Comparison of ENCODE assay signal across 31 mouse cellular contexts in genomic region chr11:44204384-44204783, GRCm38 (mm10).
DNase-seq lines count a peak whose midpoint lies in the region; ATAC-seq lines count a peak whose summit lies in the region.
"Had no signal": no experiment of that assay in that cellular context is flagged by ENCODE, and none has a peak within 500 bp of the region (broad histone marks: within the 10 kb centered on the region; RNA-seq: fewer than 3 reads in every experiment).

No protein-coding gene starts in this region.

- no peaks in the 10 kb centered on the region for H3K4me1 ChIP-seq in hindbrain, embryonic 16.5 days (ENCODE audit: control insufficient read depth, insufficient read depth, low read depth, low read length)
- no peaks in the 10 kb centered on the region for H3K4me1 ChIP-seq in forebrain, embryonic 15.5 days
- H3K4me1 ChIP-seq: embryonic facial prominence, embryonic 10.5 days; embryonic facial prominence, embryonic 13.5 days; forebrain, embryonic 12.5 days; hindbrain, embryonic 12.5 days; hindbrain, embryonic 15.5 days; intestine, embryonic 15.5 days had no signal

- no peak overlapping the region for H3K4me2 ChIP-seq in hindbrain, embryonic 16.5 days (ENCODE audit: low read length)
- no peak overlapping the region for H3K4me2 ChIP-seq in forebrain, embryonic 15.5 days (replicated peaks)
- H3K4me2 ChIP-seq: embryonic facial prominence, embryonic 13.5 days; forebrain, embryonic 12.5 days; heart, embryonic 13.5 days; hindbrain, embryonic 12.5 days; hindbrain, embryonic 15.5 days; intestine, embryonic 15.5 days had no signal

- H3K27ac ChIP-seq in hindbrain, embryonic 16.5 days (ENCODE audit: low read depth, low read length), result no peak overlapping the region
- no peak overlapping the region for H3K27ac ChIP-seq in forebrain, embryonic 15.5 days (replicated peaks)
- H3K27ac ChIP-seq: embryonic facial prominence, embryonic 10.5 days; embryonic facial prominence, embryonic 13.5 days; forebrain, embryonic 12.5 days; gastrocnemius, adult 2 months; heart, embryonic 13.5 days; hindbrain, embryonic 12.5 days; hindbrain, embryonic 15.5 days; intestine, embryonic 15.5 days had no signal

- no peak overlapping the region for H3K9ac ChIP-seq in hindbrain, embryonic 16.5 days (ENCODE audit: low read depth, low read length)
- H3K9ac ChIP-seq in forebrain, embryonic 15.5 days (replicated peaks), result no peak overlapping the region
- H3K9ac ChIP-seq: embryonic facial prominence, embryonic 13.5 days; forebrain, embryonic 12.5 days; heart, embryonic 13.5 days; hindbrain, embryonic 12.5 days; hindbrain, embryonic 15.5 days; intestine, embryonic 15.5 days had no signal

- no peak overlapping the region for H3K4me3 ChIP-seq in hindbrain, embryonic 16.5 days (ENCODE audit: low read length)
- H3K4me3 ChIP-seq in forebrain, embryonic 15.5 days, result no peak overlapping the region
- H3K4me3 ChIP-seq: embryonic facial prominence, embryonic 10.5 days; embryonic facial prominence, embryonic 13.5 days; erythroblast, embryonic 14.5 days; forebrain, embryonic 12.5 days; gastrocnemius, adult 2 months; heart, embryonic 13.5 days; hindbrain, embryonic 12.5 days; hindbrain, embryonic 15.5 days; intestine, embryonic 15.5 days had no signal

- no peaks in the 10 kb centered on the region for H3K9me3 ChIP-seq in hindbrain, embryonic 16.5 days (ENCODE audit: control insufficient read depth, low read length)
- H3K9me3 ChIP-seq in forebrain, embryonic 15.5 days, result no peaks in the 10 kb centered on the region
- H3K9me3 ChIP-seq: embryonic facial prominence, embryonic 10.5 days; embryonic facial prominence, embryonic 13.5 days; forebrain, embryonic 12.5 days; G1E; heart, embryonic 13.5 days; hindbrain, embryonic 12.5 days; hindbrain, embryonic 15.5 days; intestine, embryonic 15.5 days had no signal

- no peaks in the 10 kb centered on the region for H3K27me3 ChIP-seq in hindbrain, embryonic 16.5 days (replicated peaks; ENCODE audit: control insufficient read depth, insufficient read depth, low read length)
- no peaks in the 10 kb centered on the region for H3K27me3 ChIP-seq in forebrain, embryonic 15.5 days
- H3K27me3 ChIP-seq: CH12.LX; embryonic facial prominence, embryonic 13.5 days; forebrain, embryonic 12.5 days; heart, embryonic 13.5 days; hindbrain, embryonic 12.5 days; hindbrain, embryonic 15.5 days; intestine, embryonic 15.5 days had no signal

- no peaks in the 10 kb centered on the region for H3K36me3 ChIP-seq in hindbrain, embryonic 16.5 days (ENCODE audit: control insufficient read depth, insufficient read depth, low read length)
- no peaks in the 10 kb centered on the region for H3K36me3 ChIP-seq in forebrain, embryonic 15.5 days
- H3K36me3 ChIP-seq: embryonic facial prominence, embryonic 10.5 days; embryonic facial prominence, embryonic 13.5 days; forebrain, embryonic 12.5 days; G1E; heart, embryonic 13.5 days; hindbrain, embryonic 12.5 days; hindbrain, embryonic 15.5 days; intestine, embryonic 15.5 days had no signal

- WGBS in hindbrain, embryonic 16.5 days, result 79% methylated on average over 3 of the region's 3 CpGs
- WGBS in forebrain, embryonic 15.5 days, result 84% methylated on average over 3 of the region's 3 CpGs

- peak; percentile 62 for DNase-seq in 416B (ENCODE audit: low read depth)
- DNase-seq in adipocyte (ENCODE audit: low spot score), result peak; percentile 22
- DNase-seq in embryo, embryonic 9.5 days (ENCODE audit: extremely low spot score), result no peak
- no peak for DNase-seq in left cerebral cortex, adult 11 months (ENCODE audit: low spot score)
- DNase-seq: adrenal gland, adult 8-10 months; adrenal gland, postnatal 25 days; B cell, adult 2 months; cerebellum, adult 11-12 months; cerebellum, adult 8-10 months; cerebellum, postnatal 10 days; cerebellum, postnatal 36 days; gastrocnemius, adult 2 months; gastrocnemius, postnatal 14 days; heart, adult 18-20 months; heart, postnatal 14 days; heart, postnatal 4 days had no signal

- ATAC-seq in hematopoietic stem cell, adult 5-6 weeks (replicated peaks in 1 of 2; ENCODE audit: insufficient read depth in 1 of 2, low FRiP score in 2 of 2, low TSS enrichment in 1 of 2, low read depth in 1 of 2, poor library complexity in 2 of 2, severe bottlenecking in 2 of 2), result peak; percentile 72 to 90
- ATAC-seq in megakaryocyte-erythroid progenitor cell, adult 5-6 weeks (replicated peaks; ENCODE audit: low FRiP score, low TSS enrichment, poor library complexity, severe bottlenecking), result peak; percentile 34; the same call in 1 of the 2 replicates
- ATAC-seq in hindbrain, embryonic 16.5 days, result no peak
- ATAC-seq in forebrain, embryonic 15.5 days (replicated peaks), result no peak
- ATAC-seq: forebrain, embryonic 16.5 days; intestine, embryonic 15.5 days had no signal

Comparison
In these comparisons a context has a peak if more than half of its experiments do, and no peak if none do; other contexts are left out.
1. DNase-seq: peak in 416B (single experiment) and adipocyte (single experiment); none in embryo, embryonic 9.5 days (single experiment) and left cerebral cortex, adult 11 months (single experiment).
2. ATAC-seq: peak in hematopoietic stem cell, adult 5-6 weeks (2 of 2) and megakaryocyte-erythroid progenitor cell, adult 5-6 weeks (single experiment); none in hindbrain, embryonic 16.5 days (single experiment) and forebrain, embryonic 15.5 days (single experiment).